Mouse (Mus musculus) left cerebral cortex, adult 9 months (tissue): ENCODE data around the gene Sclt1.
A peak's percentile ranks its signal among the peaks of the same experiment; 100 is the strongest.
"Not testable (repeated sequence)": the region's sequence is repeated elsewhere in the genome, so short reads cannot be mapped to it uniquely, and the experiment has no call there.

Experiments
- DNase-seq, 2 experiments: peaks; one replicate each; pipeline ENCODE4 v3.0.0; 2022; ENCODE audit warnings: low spot score in 2 of 2

Gene Sclt1

GRCm38 (mm10) chr3:41742278-41742934 lies at the start of gene Sclt1, which contains the start of gene D3Ertd751e:
Gene Sclt1 (minus strand): TSS chr3:41742514.
Gene D3Ertd751e (plus strand): TSS chr3:41742611.
- DNase-seq = peak; percentile 91 to 97

DNA sequence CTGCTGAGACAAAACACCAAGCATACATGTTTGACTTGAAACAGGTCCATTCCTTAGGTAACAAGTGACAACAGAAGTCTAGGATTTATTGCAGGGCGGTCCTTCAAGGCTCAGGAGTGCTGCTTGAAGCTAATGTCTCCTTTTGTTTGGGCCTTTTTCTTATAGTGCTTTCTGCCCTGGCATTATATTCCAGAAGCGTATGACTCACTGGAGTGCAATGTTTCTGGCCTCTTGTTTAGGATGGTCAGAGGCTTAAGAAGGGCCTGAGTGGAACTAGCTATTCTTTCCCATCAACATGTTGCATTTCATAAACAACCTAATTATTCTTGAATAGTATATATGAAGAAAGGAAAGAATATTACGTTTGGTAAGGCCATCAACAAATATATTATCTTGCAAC lies 19.8 kb upstream of the Sclt1 start:
- DNase-seq = no peak

DNA sequence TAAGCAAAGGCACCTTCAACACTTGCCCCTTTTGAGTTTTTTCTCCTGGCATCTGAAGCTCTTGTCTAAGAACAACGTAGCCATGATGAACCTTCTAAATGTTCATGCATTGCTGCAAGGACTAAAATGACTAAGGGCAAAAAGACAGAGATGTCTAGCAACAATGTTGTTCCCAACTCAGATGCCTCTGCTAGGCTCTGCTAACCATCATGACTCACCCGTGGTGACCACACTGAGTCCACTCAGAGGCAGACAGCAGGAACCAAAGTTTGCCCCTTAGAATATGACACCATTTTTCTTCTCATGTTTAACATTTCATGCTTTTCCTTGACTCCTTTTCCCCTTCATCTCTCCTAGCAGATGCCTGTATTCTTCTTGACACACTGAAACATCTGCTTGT lies 12.2 kb upstream of the Sclt1 start:
- no peak for DNase-seq

DNA sequence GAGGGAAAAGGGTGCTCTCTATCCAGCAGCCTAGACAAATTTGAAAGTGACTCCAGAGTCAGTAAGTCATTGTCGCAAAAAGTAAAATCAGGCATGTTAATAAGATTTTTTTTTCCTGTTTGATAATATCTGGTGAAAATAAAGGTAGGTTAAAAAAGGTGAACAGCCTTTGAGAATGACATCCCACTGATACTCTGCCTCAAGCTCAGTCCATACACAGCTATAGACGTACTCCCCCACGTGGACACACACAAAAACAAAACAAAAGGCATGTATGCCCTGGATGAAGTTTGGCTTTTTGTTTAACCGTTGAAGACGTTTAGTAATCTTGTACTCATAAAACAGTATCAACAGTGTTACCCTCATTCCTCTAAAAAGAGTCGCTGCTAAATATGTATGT lies 1.1 kb upstream of the Sclt1 start:
- no peak for DNase-seq

DNA sequence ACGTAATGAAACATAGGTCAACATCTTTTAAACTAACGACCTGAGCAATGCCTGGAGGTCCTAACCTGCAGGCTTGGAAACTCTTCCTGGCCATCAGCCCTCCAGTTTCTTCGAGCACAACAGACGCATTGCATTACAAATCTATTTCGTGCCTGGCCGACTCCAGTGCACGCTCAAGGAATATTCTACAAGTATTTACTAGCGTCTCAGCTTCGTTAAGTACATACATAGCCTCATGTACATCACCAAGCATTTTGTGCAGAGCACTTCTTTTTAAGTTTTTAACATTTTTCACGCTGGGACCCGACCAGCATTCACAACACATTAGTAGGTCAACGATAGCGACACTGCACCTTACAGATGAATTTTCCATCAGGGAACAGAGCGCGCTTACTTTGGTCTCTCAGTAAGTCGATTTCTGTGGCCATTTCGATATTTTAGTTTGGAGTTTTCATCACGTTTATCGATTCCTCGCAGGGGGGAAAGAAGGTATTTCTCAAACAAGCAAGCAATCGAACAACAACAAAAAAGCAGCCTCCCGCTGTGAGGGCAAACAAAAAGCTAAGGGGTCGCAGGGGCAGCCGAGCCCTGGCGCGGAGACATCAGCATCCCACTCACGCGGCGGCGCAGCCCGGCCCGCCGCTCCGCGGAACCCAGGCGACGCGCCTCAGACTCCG lies 575 bp downstream of the Sclt1 start:
- DNase-seq = peak in 1 of 2 experiments; percentile 19

DNA sequence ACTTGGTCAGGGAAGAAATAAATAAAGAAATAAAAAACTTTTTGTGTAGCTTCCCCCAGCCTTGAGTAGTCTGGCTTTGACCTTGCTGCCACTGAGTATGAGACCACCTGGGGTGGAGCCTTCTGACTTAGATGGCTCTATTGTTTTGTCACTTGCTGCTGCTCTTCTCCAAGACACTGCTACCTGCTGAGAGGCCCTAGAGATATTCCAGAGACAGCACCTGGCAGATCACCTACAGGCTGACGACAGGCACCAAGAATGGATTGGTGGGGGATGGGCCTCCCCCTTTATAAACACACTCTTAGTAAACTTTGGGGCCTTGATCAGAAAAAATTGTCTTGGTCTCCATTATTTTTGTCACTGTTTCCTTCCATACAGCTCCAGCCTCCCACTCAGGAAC lies 46.6 kb downstream of the Sclt1 start:
- DNase-seq = no peak

DNA sequence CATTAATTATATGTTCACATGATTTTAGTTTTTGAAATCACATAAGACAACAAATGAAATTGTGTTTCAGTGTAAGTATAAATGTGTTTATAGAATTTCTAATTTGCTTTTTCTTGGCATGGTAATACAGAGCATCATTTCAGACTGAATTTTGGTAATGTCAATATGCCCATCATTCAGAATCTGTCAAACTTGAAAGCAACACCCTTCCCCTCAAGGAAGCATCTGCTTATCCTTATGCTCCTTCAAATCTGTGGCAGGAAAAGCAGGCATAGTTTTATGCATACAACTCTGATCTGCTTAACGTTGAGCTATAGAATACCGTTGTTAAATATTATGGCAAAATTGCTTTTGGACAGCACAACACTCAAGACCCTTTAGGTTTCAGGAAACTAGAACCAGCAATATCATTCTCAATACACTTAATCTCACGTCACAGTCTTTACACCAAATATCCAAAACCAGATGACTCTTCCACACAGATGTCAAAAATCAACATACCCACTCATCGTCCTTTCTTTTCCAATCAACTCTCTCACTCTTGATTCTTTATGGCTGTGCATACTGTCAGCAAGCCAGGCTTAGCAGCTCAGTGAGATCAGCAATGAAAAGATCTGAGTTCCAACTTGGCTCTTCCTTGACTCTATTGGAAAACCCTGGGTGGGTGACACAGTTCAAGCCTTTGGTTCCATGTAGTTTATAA lies 49.7 kb downstream of the Sclt1 start:
- DNase-seq = no peak

DNA sequence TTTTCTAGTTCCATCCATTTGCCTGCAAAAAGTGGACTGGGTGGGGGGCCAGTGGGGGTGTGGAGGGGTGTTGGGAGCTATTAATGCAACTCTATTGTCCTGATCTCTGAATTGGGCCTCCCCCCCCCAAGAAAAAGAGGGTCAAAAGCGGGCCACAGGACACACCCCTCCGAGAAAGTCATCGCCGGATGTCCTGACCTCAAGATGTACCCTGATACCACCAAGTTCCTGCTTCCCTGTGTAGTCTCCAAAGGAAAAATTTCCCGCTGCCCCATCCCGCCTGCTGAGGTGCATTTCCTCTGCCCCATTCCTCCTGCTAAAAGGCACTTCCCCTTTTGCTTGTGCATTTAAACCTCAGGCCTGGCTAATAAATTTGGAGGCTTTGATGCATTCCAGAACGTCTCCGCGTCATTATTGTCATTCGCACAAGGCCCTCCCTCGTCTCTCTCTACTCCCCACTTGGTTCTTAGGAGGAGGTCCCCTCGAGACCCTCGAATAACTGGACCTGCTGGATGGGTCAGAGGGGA lies 52.1 kb downstream of the Sclt1 start:
- not testable (repeated sequence) for DNase-seq

- DNase-seq = no peak
Observed at GRCm38 (mm10) chr3:41686396-41686795, 55.9 kb downstream of the Sclt1 start.

GRCm38 (mm10) chr3:41682084-41682483 lies 60.2 kb downstream of the Sclt1 start:
- no peak for DNase-seq

- no peak for DNase-seq
Observed at GRCm38 (mm10) chr3:41676648-41677047, 65.7 kb downstream of the Sclt1 start.

DNA sequence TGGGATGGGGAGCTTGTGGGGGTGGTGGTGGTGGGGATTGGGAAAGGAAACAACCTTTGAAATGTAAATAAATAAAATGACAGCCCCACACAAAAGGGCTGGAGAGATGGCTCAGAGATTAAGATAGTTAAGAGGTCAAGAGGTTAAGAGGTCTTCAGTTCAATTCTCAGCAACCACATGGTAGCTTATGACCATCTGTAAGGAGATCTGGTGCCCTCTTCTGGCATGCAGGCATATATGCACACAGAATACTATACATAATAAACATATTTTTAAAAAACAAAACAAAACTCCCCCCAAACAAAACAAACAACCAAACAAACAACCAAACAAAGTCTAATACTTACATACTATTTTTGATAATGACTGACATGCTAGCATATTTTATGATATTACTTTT lies 67.5 kb downstream of the Sclt1 start:
- DNase-seq = no peak

GRCm38 (mm10) chr3:41655642-41656041 lies 86.7 kb downstream of the Sclt1 start:
- DNase-seq = no peak

DNA sequence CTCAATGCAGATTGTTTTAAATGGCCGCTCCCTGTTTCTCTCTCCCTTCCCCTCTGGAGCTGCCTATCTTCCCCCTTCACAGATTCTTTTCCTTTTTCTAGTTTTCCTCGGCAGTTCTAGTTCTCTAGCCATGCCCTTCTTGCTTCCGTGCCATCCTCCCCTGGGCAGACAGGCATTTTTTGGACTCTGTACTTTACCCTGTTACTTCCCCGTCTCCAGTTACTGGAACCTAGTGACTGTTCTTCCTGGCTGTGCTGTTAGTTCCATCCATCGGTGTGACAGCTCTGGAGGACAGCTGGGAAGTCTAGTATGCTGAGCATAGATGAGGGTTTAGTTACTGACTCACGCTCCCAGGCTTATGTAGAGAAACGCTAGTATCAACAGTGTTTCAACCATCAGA lies 121.3 kb downstream of the Sclt1 start:
- DNase-seq = no peak

GRCm38 (mm10) chr3:41618488-41618887 lies 123.8 kb downstream of the Sclt1 start:
- DNase-seq = no peak

- DNase-seq = no peak
Observed at GRCm38 (mm10) chr3:41618036-41618435, 124.3 kb downstream of the Sclt1 start.

- DNase-seq = no peak
Observed at GRCm38 (mm10) chr3:41614230-41614985, 127.9 kb downstream of the Sclt1 start.

DNA sequence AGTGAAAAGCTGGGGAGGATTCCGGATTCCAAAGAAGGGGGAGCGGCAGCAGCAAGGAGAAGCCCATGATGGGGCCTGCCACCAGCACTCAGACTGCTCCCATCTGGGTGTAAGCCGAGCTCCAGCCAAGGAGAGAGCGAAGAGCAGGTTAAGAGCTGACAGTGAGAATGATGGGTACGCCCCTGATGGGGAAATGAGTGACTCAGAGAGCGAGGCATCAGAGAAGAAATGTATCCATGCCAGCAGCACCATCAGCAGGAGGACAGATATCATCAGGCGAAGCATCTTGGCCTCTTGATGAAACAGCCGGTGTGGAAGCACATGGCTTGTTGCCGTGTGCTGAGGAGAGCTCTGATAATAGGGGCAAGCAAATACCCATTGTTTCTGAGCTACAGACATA lies 128.6 kb downstream of the Sclt1 start:
- DNase-seq = no peak

DNA sequence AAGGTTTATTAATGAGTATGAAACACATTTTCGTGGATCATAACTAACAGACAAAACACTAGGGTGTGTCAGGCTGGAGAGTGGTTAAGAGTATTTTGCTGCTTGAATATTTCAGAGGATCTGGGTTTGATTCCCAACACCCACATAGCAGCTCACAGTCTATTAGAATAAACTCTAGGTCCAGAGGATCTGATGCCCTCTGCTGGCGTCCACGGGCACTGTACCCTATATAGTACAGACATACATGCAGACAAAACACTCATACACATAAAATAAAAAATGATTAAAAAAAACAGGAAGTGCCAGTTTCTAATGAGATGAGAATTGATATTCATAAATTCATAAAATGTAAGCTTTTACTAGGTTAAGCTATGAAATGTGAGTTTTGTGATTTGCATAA lies 130.1 kb downstream of the Sclt1 start:
- DNase-seq = no peak

DNA sequence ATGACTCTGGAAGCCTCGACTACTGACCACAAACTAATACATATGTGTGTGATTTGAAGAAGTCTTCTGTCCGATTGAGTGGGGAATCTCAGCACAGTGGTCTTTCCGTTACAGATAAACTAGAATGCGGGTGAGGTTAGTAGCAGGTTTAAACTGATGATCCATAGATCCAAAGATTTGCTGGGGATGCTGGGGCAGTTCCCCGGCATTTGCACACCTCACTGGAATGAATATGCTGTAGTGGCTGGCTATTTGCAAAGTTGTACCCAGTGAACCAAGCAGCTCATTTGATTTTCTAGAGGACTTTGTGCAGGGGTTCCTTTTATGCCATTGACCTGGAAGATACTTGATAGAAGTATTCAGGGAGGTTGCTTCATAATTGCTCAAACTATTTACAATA lies 133.2 kb downstream of the Sclt1 start:
- DNase-seq = no peak

DNA sequence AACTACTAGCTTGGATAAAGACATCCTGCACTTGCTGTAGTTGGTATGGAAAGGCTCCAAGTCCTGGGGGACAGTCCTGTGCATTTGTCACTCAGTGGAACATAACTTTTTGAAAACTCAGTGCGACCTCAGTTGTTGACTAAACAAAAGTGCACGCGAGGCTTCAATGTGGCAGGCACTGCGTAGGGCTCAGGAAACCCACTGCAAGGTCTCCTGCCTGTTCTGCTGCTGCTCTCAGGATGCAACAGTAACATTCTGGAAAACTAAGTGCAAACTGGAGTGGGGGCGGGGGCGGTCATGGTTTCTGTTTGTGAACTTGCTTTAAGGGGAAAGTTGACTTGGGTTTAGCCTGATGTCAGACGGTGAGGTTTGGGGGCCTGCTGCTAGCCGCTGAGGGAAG lies 134.8 kb downstream of the Sclt1 start:
- DNase-seq = no peak

DNA sequence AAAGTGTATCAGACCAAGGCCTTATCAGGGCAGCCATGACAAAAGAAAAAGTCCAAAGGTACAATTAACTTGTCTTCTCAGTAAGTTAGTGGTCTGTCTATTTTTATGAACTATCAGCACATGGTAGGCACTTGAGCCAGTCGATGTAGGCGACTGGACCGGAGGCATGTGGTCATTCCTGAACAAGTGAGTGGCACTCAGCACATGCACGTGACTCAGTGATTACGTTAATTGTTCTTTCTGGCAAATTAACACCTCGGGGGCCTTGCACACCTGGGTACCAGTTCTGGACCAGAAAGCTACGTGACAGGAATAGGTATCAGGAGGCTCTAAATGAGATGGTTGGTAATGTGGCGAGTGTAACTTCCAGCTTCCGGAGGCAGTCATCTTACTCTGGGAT lies 135.3 kb downstream of the Sclt1 start:
- no peak for DNase-seq
